Mouse (Mus musculus): ENCODE measurements around the gene Rps6kl1.

Rps6kl1 gene

GRCm38 (mm10) chr12:85103096-85103495 lies 48.0 kb downstream of the Rps6kl1 start:
- DNase-seq, result no peak

GRCm38 (mm10) chr12:85101521-85102106 lies 49.5 kb downstream of the Rps6kl1 start:
- no peak for DNase-seq

GRCm38 (mm10) chr12:85101001-85101400 lies 50.1 kb downstream of the Rps6kl1 start:
- no peak for DNase-seq

GRCm38 (mm10) chr12:85095859-85096258 lies 55.2 kb downstream of the Rps6kl1 start:
- DNase-seq, result no peak

- DNase-seq, result no peak
Measured at GRCm38 (mm10) chr12:85095146-85095545, 55.9 kb downstream of the Rps6kl1 start.

GRCm38 (mm10) chr12:85094706-85095105 lies 56.4 kb downstream of the Rps6kl1 start:
- no peak for DNase-seq

- no peak for DNase-seq
Measured at GRCm38 (mm10) chr12:85094010-85094409, 57.1 kb downstream of the Rps6kl1 start.

- peak; percentile 65 for DNase-seq
Measured at GRCm38 (mm10) chr12:85092214-85092613, 58.9 kb downstream of the Rps6kl1 start.

- DNase-seq, result no peak
Measured at GRCm38 (mm10) chr12:85091190-85091589, 59.9 kb downstream of the Rps6kl1 start.

- no peak for DNase-seq
Measured at GRCm38 (mm10) chr12:85087845-85088244, 63.2 kb downstream of the Rps6kl1 start.

Measured in cerebellum, adult 8-10 months (tissue).